Mouse (Mus musculus): ENCODE measurements around the gene Art3. TPM values are rescaled to one million over a fixed set of nuclear protein-coding genes. Genes with fewer than 3 reads are reported as not detected.

The Art3 gene
- total and polyA plus RNA-seq, 2 experiments from 2014 or later = 186 to 294 TPM

- Histone ChIP-seq H3K9ac (replicated peaks; ENCODE audit: low read depth, low read length) (no peak overlapping the region), H3K27ac (ENCODE audit: low read depth) (no peak overlapping the region), H3K36me3 (replicated peaks; ENCODE audit: control insufficient read depth, insufficient read depth, low read length) (no peaks in the 10 kb centered on the region), H3K4me1 (ENCODE audit: control insufficient read depth, insufficient read depth) (peaks cover 13% of the 10 kb centered on the region), H3K4me2 (ENCODE audit: low read depth, low read length) (no peak overlapping the region), H3K9me3 (replicated peaks; ENCODE audit: control insufficient read depth, low read length) (no peaks in the 10 kb centered on the region), H3K27me3 (ENCODE audit: control insufficient read depth, insufficient read depth, low read length) (no peaks in the 10 kb centered on the region), H3K4me3 (ENCODE audit: low read depth, low read length) (no peak overlapping the region)
- TF ChIP-seq EP300 (IDR thresholded peaks at IDR 0.05; ENCODE audit: low read depth) = no peak
- TF ChIP-seq CTCF (IDR thresholded peaks at IDR 0.05; ENCODE audit: low read depth) = peak; percentile 80
- DNase-seq (ENCODE audit: low spot score) = peak; percentile 77
- WGBS = 26% methylated on average over 12 of the region's 12 CpGs
- ATAC-seq (ENCODE audit: insufficient read depth, low read depth) = peak; percentile 38
Measured at GRCm38 (mm10) chr5:92381550-92382348, 50.1 kb downstream of the Art3 start.

GRCm38 (mm10) chr5:92382349-92382679 lies 50.7 kb downstream of the Art3 start:
- no peaks in the 10 kb centered on the region for H3K27me3 ChIP-seq (ENCODE audit: control insufficient read depth, insufficient read depth, low read length)
- H3K36me3 ChIP-seq (replicated peaks; ENCODE audit: control insufficient read depth, insufficient read depth, low read length) = no peaks in the 10 kb centered on the region
- peaks cover 13% of the 10 kb centered on the region; the same call in 1 of the 2 replicates for H3K4me1 ChIP-seq (ENCODE audit: control insufficient read depth, insufficient read depth)
- no peak overlapping the region for H3K27ac ChIP-seq (ENCODE audit: low read depth)
- no peak overlapping the region for H3K4me3 ChIP-seq (ENCODE audit: low read depth, low read length)
- no peak overlapping the region for H3K9ac ChIP-seq (replicated peaks; ENCODE audit: low read depth, low read length)
- no peak for DNase-seq (ENCODE audit: low spot score)
- no peaks in the 10 kb centered on the region for H3K9me3 ChIP-seq (replicated peaks; ENCODE audit: control insufficient read depth, low read length)
- WGBS = 44% methylated on average over 9 of the region's 9 CpGs
- no peak overlapping the region for H3K4me2 ChIP-seq (ENCODE audit: low read depth, low read length)
- TF ChIP-seq CTCF (IDR thresholded peaks at IDR 0.05; ENCODE audit: low read depth) (no peak), EP300 (IDR thresholded peaks at IDR 0.05; ENCODE audit: low read depth) (no peak)
- no peak for ATAC-seq (ENCODE audit: insufficient read depth, low read depth)

GRCm38 (mm10) chr5:92383747-92384146 lies 52.1 kb downstream of the Art3 start:
- Histone ChIP-seq H3K27me3 (ENCODE audit: control insufficient read depth, insufficient read depth, low read length) (no peaks in the 10 kb centered on the region), H3K27ac (ENCODE audit: low read depth) (no peak overlapping the region), H3K4me2 (ENCODE audit: low read depth, low read length) (no peak overlapping the region), H3K4me3 (ENCODE audit: low read depth, low read length) (no peak overlapping the region), H3K9ac (replicated peaks; ENCODE audit: low read depth, low read length) (no peak overlapping the region), H3K36me3 (replicated peaks; ENCODE audit: control insufficient read depth, insufficient read depth, low read length) (no peaks in the 10 kb centered on the region), H3K9me3 (replicated peaks; ENCODE audit: control insufficient read depth, low read length) (no peaks in the 10 kb centered on the region), H3K4me1 (ENCODE audit: control insufficient read depth, insufficient read depth) (peaks cover 23% of the 10 kb centered on the region)
- no peak for DNase-seq (ENCODE audit: low spot score)
- TF ChIP-seq CTCF (IDR thresholded peaks at IDR 0.05; ENCODE audit: low read depth) = no peak
- TF ChIP-seq EP300 (IDR thresholded peaks at IDR 0.05; ENCODE audit: low read depth) = no peak
- WGBS = 53% methylated on average over 7 of the region's 7 CpGs
- ATAC-seq (ENCODE audit: insufficient read depth, low read depth) = no peak

DNA sequence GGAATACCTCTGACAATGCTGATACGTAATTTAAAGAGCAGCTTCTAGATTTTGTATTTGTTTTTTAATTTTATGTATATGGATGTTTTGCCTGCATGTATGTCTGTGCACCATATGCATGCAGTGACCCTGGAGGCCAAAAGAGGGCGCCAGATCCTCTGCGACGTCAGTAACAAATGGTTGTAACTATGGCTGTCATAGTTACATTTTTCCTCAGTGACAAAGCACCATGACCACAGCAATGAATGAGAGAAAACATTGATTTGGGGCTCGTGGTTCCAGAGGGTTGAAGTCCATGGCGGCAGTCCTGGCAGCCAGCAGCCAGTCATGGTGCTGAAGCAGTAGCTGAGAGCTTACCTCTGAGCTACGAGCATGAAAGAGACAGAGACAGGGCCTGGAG lies 53.2 kb downstream of the Art3 start:
- H3K27me3 ChIP-seq (ENCODE audit: control insufficient read depth, insufficient read depth, low read length) = no peaks in the 10 kb centered on the region
- H3K4me2 ChIP-seq (ENCODE audit: low read depth, low read length) = no peak overlapping the region
- no peak overlapping the region for H3K27ac ChIP-seq (ENCODE audit: low read depth)
- DNase-seq (ENCODE audit: low spot score) = no peak
- no peak for ATAC-seq (ENCODE audit: insufficient read depth, low read depth)
- H3K9me3 ChIP-seq (replicated peaks; ENCODE audit: control insufficient read depth, low read length) = no peaks in the 10 kb centered on the region
- H3K4me3 ChIP-seq (ENCODE audit: low read depth, low read length) = no peak overlapping the region
- H3K36me3 ChIP-seq (replicated peaks; ENCODE audit: control insufficient read depth, insufficient read depth, low read length) = no peaks in the 10 kb centered on the region
- peaks cover 34% of the 10 kb centered on the region for H3K4me1 ChIP-seq (ENCODE audit: control insufficient read depth, insufficient read depth)
- TF ChIP-seq CTCF (IDR thresholded peaks at IDR 0.05; ENCODE audit: low read depth) (peak; percentile 60), EP300 (IDR thresholded peaks at IDR 0.05; ENCODE audit: low read depth) (no peak)
- 58% methylated on average over 7 of the region's 7 CpGs for WGBS
- no peak overlapping the region for H3K9ac ChIP-seq (replicated peaks; ENCODE audit: low read depth, low read length)

GRCm38 (mm10) chr5:92386102-92386501 lies 54.5 kb downstream of the Art3 start:
- DNase-seq (ENCODE audit: low spot score) = no peak
- H3K9me3 ChIP-seq (replicated peaks; ENCODE audit: control insufficient read depth, low read length) = no peaks in the 10 kb centered on the region
- H3K4me3 ChIP-seq (ENCODE audit: low read depth, low read length) = no peak overlapping the region
- peak; percentile 5; the same call in 1 of the 2 replicates for ATAC-seq (ENCODE audit: insufficient read depth, low read depth)
- H3K27ac ChIP-seq (ENCODE audit: low read depth) = peak overlapping the region; percentile 92
- no peaks in the 10 kb centered on the region for H3K27me3 ChIP-seq (ENCODE audit: control insufficient read depth, insufficient read depth, low read length)
- no peaks in the 10 kb centered on the region for H3K36me3 ChIP-seq (replicated peaks; ENCODE audit: control insufficient read depth, insufficient read depth, low read length)
- 47% methylated on average over 5 of the region's 5 CpGs for WGBS
- peaks cover 41% of the 10 kb centered on the region for H3K4me1 ChIP-seq (ENCODE audit: control insufficient read depth, insufficient read depth)
- no peak overlapping the region for H3K4me2 ChIP-seq (ENCODE audit: low read depth, low read length)
- no peak overlapping the region for H3K9ac ChIP-seq (replicated peaks; ENCODE audit: low read depth, low read length)
- no peak for TF ChIP-seq CTCF (IDR thresholded peaks at IDR 0.05; ENCODE audit: low read depth)
- TF ChIP-seq EP300 (IDR thresholded peaks at IDR 0.05; ENCODE audit: low read depth) = no peak

Measured in heart, postnatal 0 days (tissue).